Mouse (Mus musculus) hindbrain, embryonic 16.5 days (tissue): ENCODE data around the gene Cnot11. TPM values are rescaled to one million over a fixed set of nuclear protein-coding genes. Genes with fewer than 3 reads are reported as not detected.
A peak's percentile ranks its signal among the peaks of the same experiment; 100 is the strongest.

ENCODE experiments used
- ATAC-seq: fragments of 200-750 bp; cut with Nextera tagmentation; 2 replicates; pipeline ENCODE4 v1.8.0; 2017; ENCODE audit warnings: moderate TSS enrichment, moderate library complexity
- H3K27ac ChIP-seq: fragments of 300-500 bp; sonication (generic); 2 replicates; pipeline ENCODE4 v1.5.1; 2014; ENCODE audit warnings: low read depth, mild to moderate bottlenecking, control low read depth, low read length, moderate library complexity
- H3K27me3 ChIP-seq: fragments of 300-500 bp; sonication (generic); replicated peaks from 2 replicates; pipeline ENCODE4 v1.6.1; 2014; ENCODE audit warnings: low read length; ENCODE audit not compliant: control insufficient read depth, insufficient read depth
- H3K36me3 ChIP-seq: fragments of 300-500 bp; sonication (generic); 2 replicates; pipeline ENCODE4 v1.6.1; 2014; ENCODE audit warnings: mild to moderate bottlenecking, low read length, moderate library complexity, mixed read lengths; ENCODE audit not compliant: control insufficient read depth, insufficient read depth
- H3K4me1 ChIP-seq: fragments of 300-500 bp; sonication (generic); 2 replicates; pipeline ENCODE4 v1.6.1; 2014; ENCODE audit warnings: low read depth, low read length; ENCODE audit not compliant: control insufficient read depth, insufficient read depth
- H3K4me2 ChIP-seq: fragments of 300-500 bp; sonication (generic); 2 replicates; pipeline ENCODE4 v1.6.1; 2014; ENCODE audit warnings: mild to moderate bottlenecking, low read length, control low read depth, moderate library complexity
- H3K4me3 ChIP-seq: fragments of 300-500 bp; sonication (generic); 2 replicates; pipeline ENCODE4 v1.5.1; 2014; ENCODE audit warnings: mild to moderate bottlenecking, low read length, control low read depth, moderate library complexity
- H3K9ac ChIP-seq: fragments of 300-500 bp; sonication (generic); 2 replicates; pipeline ENCODE4 v1.6.1; 2014; ENCODE audit warnings: low read depth, mild to moderate bottlenecking, control low read depth, low read length, moderate library complexity
- H3K9me3 ChIP-seq: fragments of 300-500 bp; sonication (generic); 2 replicates; pipeline ENCODE4 v1.6.1; 2014; ENCODE audit warnings: mild to moderate bottlenecking, low read length, moderate library complexity; ENCODE audit not compliant: control insufficient read depth
- WGBS: fragments of 180-500 bp; shearing (Covaris S2); extraction: QIAGEN DNeasy Blood & Tissue Kit; methylation state at CpG from one replicate; pipeline ENCODE4 v1.1.7; 2014; 5-methylcytosine and 5-hydroxymethylcytosine counted together
- polyA plus RNA-seq: library from polyadenylated mRNA; unstranded; fragments of >200 nt; fragmentation: Nextera tagmentation; extraction: Ambion mirVana; gene quantifications from 2 replicates; pipeline ENCODE4 v1.2.1, GENCODE M21; 2015

The Cnot11 gene
- polyA plus RNA-seq, 1 experiment from 2014 or later, result 11.4 TPM

DNA sequence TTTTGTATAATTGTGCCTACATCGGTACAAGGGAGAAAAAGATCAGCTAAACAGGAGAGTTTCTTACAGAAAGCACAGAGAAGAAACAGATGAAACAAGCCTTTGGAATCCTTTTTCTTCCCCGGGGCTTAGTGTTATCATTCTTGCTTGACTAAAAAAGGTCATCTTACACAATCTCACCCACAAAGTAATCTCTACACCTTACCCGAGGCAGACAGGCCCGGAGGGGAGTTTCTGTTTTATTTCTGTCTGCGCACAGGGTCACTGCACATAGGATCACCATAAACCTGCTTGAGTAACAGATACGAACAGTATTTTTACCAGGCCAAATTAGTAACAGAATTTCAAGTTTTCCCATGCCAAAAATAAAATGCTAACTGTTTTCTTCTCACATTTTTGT lies 36.9 kb downstream of the Cnot11 start:
- WGBS, result 76% methylated on average over 6 of the region's 6 CpGs
- H3K4me1 ChIP-seq, result peaks cover 12% of the 10 kb centered on the region
- H3K9me3 ChIP-seq, result no peaks in the 10 kb centered on the region
- no peak overlapping the region for H3K9ac ChIP-seq
- no peak overlapping the region for H3K4me3 ChIP-seq
- H3K27ac ChIP-seq, result no peak overlapping the region
- no peaks in the 10 kb centered on the region for H3K36me3 ChIP-seq
- H3K27me3 ChIP-seq, result no peaks in the 10 kb centered on the region
- no peak for ATAC-seq
- no peak overlapping the region for H3K4me2 ChIP-seq

DNA sequence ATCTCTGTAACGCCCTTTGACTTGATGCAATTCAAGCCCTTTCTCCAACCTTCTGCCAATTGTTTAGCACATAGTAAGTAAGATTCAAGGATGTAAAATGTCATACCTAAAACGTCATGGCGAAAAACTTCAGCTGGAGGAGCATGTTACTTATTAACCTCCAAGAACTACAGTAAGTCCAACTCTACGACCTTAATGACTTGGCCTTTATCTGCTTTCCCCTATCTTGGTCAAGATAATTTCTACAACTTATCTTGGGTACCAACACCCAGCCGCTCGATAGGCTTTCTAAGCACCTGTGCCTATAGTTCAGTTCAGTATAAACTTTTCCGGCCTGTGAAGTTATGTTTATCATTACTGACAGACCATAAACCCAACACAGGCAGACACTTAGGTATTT lies 39.1 kb downstream of the Cnot11 start:
- Histone ChIP-seq H3K36me3 (no peaks in the 10 kb centered on the region), H3K4me1 (peaks cover 12% of the 10 kb centered on the region), H3K9ac (no peak overlapping the region), H3K9me3 (no peaks in the 10 kb centered on the region), H3K27ac (no peak overlapping the region), H3K4me2 (no peak overlapping the region), H3K4me3 (no peak overlapping the region), H3K27me3 (no peaks in the 10 kb centered on the region)
- no peak for ATAC-seq
- WGBS, result 90% methylated on average over 7 of the region's 7 CpGs

DNA sequence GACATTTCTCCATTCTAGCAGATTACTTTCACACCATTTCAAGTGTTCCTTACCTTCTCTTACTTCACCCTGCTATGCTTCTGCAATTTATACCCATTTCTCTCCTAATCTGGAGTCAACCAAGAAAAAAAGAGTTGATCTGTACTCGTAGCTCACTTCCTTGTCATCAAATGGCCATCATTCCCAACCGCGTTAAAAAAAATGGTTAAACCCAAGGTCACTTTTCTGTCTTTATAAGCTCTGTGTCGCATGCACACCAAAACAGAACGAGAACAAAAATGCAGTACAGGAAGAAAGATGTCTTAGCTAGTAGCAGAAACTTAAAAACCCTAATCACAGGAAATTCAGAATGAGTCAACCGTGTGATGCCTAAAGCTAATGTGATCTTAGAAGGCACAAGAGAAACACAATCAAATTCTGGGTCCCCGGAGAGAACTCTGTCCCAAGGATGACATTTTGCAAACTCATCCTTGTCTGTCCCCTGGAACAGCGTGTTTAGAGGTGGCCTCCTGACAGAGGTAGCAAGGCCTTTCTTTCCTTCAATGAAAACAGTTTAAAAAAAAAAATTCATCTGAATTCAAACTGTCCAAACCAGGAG lies 41.1 kb downstream of the Cnot11 start:
- Histone ChIP-seq H3K27ac (peak overlapping the region; percentile 97; the same call in 1 of the 2 replicates), H3K9me3 (no peaks in the 10 kb centered on the region), H3K27me3 (no peaks in the 10 kb centered on the region), H3K36me3 (no peaks in the 10 kb centered on the region), H3K4me1 (peaks cover 12% of the 10 kb centered on the region), H3K9ac (peak overlapping the region; percentile 97), H3K4me3 (peak overlapping the region; percentile 97), H3K4me2 (peak overlapping the region; percentile 83)
- ATAC-seq, result no peak
- 16% methylated on average over 8 of the region's 8 CpGs for WGBS

DNA sequence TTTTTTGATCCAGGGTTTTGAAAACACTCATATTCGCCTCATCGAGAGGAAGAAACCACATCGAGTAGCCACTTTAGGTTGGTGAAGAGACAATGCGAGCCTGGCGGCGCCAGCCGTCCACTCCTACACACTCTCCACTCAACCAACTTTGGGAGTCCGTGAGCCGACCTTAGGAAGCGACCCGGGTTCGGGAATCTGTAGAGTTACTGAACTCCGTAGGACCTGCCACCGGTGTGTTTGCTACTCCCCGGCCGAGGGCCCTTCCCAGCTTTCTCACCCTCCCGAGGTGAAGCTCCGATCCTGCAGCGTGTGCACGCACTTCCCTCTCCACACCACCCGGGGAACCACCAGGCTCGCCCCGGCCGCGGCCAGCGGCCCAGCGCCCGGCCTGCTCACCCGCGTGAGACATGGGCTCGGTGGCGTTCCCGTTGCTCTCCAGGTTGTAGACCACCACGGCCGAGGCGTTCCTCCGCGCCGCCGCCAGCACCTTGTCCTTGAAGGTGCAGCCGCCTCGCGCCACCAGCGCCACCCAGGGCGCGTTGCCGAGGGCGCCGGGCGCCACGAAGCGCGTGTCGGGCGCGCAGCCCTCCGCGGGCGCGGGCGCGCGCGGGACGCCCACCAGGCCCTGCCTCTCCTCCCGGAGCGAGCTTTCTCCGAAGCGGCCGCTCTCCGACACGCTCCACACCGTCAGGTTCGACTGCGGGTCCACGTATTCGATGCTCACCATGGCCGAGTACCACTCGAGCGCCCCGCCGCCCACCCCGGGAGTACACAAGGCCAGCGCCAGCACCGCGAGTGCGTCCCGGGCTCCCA lies 41.8 kb downstream of the Cnot11 start:
- Histone ChIP-seq H3K36me3 (no peaks in the 10 kb centered on the region), H3K27ac (peak overlapping the region; percentile 97), H3K9me3 (no peaks in the 10 kb centered on the region), H3K4me2 (peak overlapping the region; percentile 83), H3K9ac (peak overlapping the region; percentile 97), H3K4me3 (peak overlapping the region; percentile 97), H3K27me3 (no peaks in the 10 kb centered on the region), H3K4me1 (peaks cover 12% of the 10 kb centered on the region)
- 0% methylated on average over 76 of the region's 88 CpGs for WGBS
- ATAC-seq, result peak; percentile 87

DNA sequence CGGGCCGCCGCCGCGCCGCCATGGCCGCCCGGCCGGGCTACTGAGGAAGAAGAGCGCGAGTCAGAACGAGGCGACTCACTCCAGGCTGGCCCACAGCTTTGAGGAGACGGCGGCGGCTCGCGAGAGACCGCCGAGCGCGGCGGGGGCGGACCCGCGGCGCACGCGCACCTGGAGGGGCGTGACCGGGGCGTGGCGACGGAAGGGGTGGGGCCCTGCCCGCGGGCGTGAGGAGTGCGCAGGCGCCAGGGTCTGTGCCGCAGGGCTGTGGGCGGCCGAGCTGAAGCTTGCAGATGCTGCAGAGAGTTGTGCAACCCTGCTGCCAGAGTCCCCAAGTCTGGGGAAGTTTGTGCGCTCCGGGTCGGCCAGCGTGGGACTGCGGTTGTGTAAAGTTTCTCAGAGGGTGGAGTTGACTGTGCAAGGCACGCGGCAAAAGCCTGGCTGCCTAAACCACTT lies 42.5 kb downstream of the Cnot11 start, which contains the start of gene Rnf149:
TSS of gene Rnf149 (minus strand) at position 153 of the 453 bp plus-strand sequence.
- Histone ChIP-seq H3K27ac (peak within 1 kb of the TSS; percentile 97), H3K9ac (peak within 1 kb of the TSS; percentile 97), H3K4me2 (peak within 1 kb of the TSS; percentile 83), H3K9me3 (no peaks in the 10 kb centered on the region), H3K27me3 (no peaks in the 10 kb centered on the region), H3K4me3 (peak within 1 kb of the TSS; percentile 97), H3K4me1 (peaks cover 12% of the 10 kb centered on the region), H3K36me3 (no peaks in the 10 kb centered on the region)
- under 1% methylated on average over 49 of the region's 49 CpGs for WGBS
- ATAC-seq, result peak; percentile 97

DNA sequence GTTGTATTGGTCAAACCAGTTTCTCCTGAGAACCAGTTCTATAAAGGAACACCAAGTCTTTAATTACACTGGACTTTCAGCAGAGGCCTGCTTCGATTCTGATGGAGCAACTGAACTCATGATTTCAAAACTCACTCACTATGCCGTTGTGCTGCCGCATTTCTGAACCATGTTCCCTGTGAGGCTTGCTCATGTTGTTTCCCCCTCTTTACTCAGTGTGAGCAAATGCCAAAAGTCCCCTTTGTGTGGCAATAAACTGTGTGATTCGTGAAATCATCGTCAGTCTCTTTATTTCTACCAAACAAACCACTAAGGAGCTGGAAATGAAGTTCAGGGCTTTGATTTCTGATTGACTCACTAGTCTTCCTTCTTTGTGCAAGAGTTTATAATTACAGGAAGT lies 43.7 kb downstream of the Cnot11 start:
- ATAC-seq, result no peak
- Histone ChIP-seq H3K27me3 (no peaks in the 10 kb centered on the region), H3K4me1 (peaks cover 12% of the 10 kb centered on the region), H3K9me3 (no peaks in the 10 kb centered on the region), H3K4me2 (no peak overlapping the region), H3K4me3 (no peak overlapping the region), H3K36me3 (no peaks in the 10 kb centered on the region), H3K9ac (no peak overlapping the region), H3K27ac (no peak overlapping the region)
- 92% methylated on average over 5 of the region's 5 CpGs for WGBS

DNA sequence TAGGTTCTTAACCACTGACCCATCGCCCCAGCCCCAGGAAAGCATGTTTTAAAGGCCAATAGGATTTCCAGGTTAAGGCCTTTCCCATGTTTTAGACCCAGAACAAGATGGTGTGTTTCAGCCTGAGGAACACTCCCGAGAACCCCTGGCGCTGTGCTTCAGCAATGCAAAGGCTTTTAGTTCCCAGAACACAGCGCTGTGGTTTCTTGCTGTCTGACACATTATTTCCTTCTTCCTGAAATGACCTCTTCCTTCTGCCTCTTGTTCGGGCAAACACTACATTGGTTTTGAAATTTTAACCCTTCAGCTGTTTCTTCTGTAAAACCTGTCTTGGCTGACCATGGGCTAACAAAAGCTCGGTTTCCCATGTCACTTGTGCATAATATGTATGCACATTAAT lies 44.3 kb downstream of the Cnot11 start:
- H3K9ac ChIP-seq, result no peak overlapping the region
- H3K27ac ChIP-seq, result no peak overlapping the region
- 88% methylated on average over 6 of the region's 6 CpGs for WGBS
- no peaks in the 10 kb centered on the region for H3K9me3 ChIP-seq
- H3K4me2 ChIP-seq, result no peak overlapping the region
- no peak for ATAC-seq
- no peaks in the 10 kb centered on the region for H3K36me3 ChIP-seq
- no peaks in the 10 kb centered on the region for H3K27me3 ChIP-seq
- peaks cover 12% of the 10 kb centered on the region for H3K4me1 ChIP-seq
- no peak overlapping the region for H3K4me3 ChIP-seq

DNA sequence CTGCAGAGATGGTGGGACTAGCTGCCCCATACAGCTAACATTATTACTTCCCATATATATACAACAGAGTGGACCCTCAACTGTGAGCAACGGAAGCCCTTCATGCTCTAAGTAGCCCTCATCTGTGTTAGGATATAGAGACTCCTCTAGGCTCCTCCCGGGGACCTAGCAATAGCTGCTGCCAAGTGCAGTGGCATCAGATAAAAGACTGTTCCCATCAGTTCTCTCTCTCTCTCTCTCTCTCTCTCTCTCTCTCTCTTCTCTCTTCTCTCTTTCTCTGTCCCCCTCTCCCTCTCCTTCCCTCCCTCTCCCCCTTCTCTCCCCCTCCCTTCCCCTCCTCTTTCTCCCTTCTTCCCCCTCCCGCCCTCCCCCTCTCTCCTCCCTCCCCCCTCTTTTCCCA lies 46.4 kb downstream of the Cnot11 start:
- no peak overlapping the region for H3K4me3 ChIP-seq
- H3K27ac ChIP-seq, result no peak overlapping the region
- H3K4me1 ChIP-seq, result peaks cover 3% of the 10 kb centered on the region
- no peak overlapping the region for H3K4me2 ChIP-seq
- no peaks in the 10 kb centered on the region for H3K27me3 ChIP-seq
- no peak overlapping the region for H3K9ac ChIP-seq
- no peaks in the 10 kb centered on the region for H3K36me3 ChIP-seq
- no peak for ATAC-seq
- WGBS, result 74% methylated on average over 2 of the region's 3 CpGs
- no peaks in the 10 kb centered on the region for H3K9me3 ChIP-seq

DNA sequence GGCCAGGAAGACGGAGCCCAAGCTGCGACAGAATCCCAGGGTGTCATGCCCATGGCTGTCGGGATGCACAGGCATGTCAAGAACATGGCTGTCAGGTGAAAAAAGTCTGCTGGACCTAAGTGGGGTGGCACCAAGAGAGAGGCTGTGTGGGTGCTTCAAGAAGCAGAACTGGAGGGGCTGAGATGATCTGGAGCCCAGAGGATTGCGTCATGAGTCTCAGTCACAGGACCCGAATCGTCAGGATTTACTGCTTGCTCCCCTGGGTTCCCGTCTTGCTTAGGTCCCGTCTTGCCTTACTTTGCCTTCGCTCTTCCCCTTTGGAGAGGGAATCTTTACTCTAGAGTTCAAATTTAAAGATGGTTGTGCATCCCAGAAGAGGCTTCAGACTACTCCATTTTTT lies 48.4 kb downstream of the Cnot11 start:
- 89% methylated on average over 9 of the region's 9 CpGs for WGBS
- no peak for ATAC-seq
- H3K9ac ChIP-seq, result no peak overlapping the region
- no peak overlapping the region for H3K4me3 ChIP-seq
- H3K27ac ChIP-seq, result no peak overlapping the region
- no peak overlapping the region for H3K4me2 ChIP-seq
- H3K36me3 ChIP-seq, result no peaks in the 10 kb centered on the region
- no peaks in the 10 kb centered on the region for H3K4me1 ChIP-seq
- H3K9me3 ChIP-seq, result no peaks in the 10 kb centered on the region
- no peaks in the 10 kb centered on the region for H3K27me3 ChIP-seq
